Mouse (Mus musculus): ENCODE measurements around the gene Cd164l2. TPM values are rescaled to one million over a fixed set of nuclear protein-coding genes. Genes with fewer than 3 reads are reported as not detected.
A peak's percentile ranks its signal among the peaks of the same experiment; 100 is the strongest.

Gene Cd164l2
- total RNA-seq, 2 experiments from 2014 or later = 0.26 TPM; not detected in 1

- DNase-seq = peak; percentile 70
- no peak for TF ChIP-seq CTCF (IDR thresholded peaks at IDR 0.05)
- intact Hi-C loops (cut with DNase I) = no loop called here
- H3K4me3 ChIP-seq = no peak overlapping the region
- H3K27ac ChIP-seq = peak overlapping the region; percentile 78
Observed at GRCm38 (mm10) chr4:133266248-133266880, 54.4 kb downstream of the Cd164l2 start.

DNA sequence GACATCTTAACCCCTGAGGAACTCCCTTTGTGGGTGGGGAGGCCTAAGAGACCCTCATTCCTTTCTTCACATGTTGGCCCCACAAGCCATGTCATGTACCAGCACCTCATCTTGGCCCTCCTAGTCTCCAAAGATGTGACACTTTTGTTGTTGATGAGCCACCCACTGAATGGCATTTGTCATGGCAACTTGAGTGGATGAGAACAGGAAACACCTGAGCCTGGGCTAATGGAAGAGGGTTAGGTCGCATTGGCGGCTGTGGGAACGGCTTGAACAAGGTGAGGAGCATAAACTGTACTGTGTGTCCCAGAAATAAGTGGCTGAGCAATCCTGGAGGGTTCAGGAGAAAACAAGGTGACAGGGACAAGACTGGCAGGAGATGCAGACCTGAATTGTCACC lies 57.0 kb downstream of the Cd164l2 start:
- peak; percentile 15 for DNase-seq
- intact Hi-C loops (cut with DNase I) = no loop called here
- TF ChIP-seq CTCF (IDR thresholded peaks at IDR 0.05) = no peak
- Histone ChIP-seq H3K4me3 (no peak overlapping the region), H3K27ac (no peak overlapping the region)

GRCm38 (mm10) chr4:133269596-133269995 lies 57.7 kb downstream of the Cd164l2 start:
- no peak for DNase-seq
- intact Hi-C loops (cut with DNase I) = no loop called here
- no peak for TF ChIP-seq CTCF (IDR thresholded peaks at IDR 0.05)
- H3K4me3 ChIP-seq = no peak overlapping the region
- H3K27ac ChIP-seq = peak overlapping the region; percentile 69

DNA sequence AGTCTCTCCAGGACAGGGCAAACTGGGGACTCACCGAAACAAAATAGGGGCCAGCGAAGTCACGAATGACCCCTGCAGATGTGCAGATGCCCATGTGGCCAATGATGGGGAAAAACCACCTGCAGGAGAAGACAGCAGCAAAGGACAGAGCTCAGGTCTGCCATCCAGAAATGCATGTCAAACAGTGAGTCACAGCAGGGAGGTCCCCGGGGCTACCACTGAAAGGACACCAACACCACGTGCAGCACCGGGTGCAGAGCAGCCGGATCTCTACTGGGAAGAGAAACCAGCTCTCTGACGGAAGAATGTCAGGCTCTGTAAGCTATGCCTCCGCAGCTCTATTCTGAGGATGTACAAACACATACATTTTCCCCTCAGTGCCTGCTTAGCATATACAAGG lies 59.0 kb downstream of the Cd164l2 start:
- peak; percentile 16 for DNase-seq
- intact Hi-C loops (cut with DNase I) = no loop called here
- Histone ChIP-seq H3K27ac (no peak overlapping the region), H3K4me3 (no peak overlapping the region)
- TF ChIP-seq CTCF (IDR thresholded peaks at IDR 0.05) = no peak

Small RNA genes within 50 kb of the gene (microRNA-seq; reads per million reads assigned to microRNA genes)
- not detected for gene Mir7017

Other genes with a start within 250 kb of the Cd164l2 start
- under 1 TPM in 1 of 2 experiments, not detected in 1; 0.06 TPM for gene Fgr, start 238.0 kb upstream of the Cd164l2 start, total RNA-seq (2021)
- 10 to 100 TPM; 30.2 to 55.1 TPM for gene Ahdc1, start 200.9 kb upstream of the Cd164l2 start, total RNA-seq (2021)
- gene Wasf2, start 81.6 kb upstream of the Cd164l2 start, total RNA-seq (2021) = 10 to 100 TPM; 34.9 to 35.6 TPM
- gene Gpr3, start 405 bp downstream of the Cd164l2 start, total RNA-seq (2021) = not detected
- 10 to 100 TPM; 10.5 to 15.0 TPM for gene Map3k6, start 28.7 kb downstream of the Cd164l2 start, total RNA-seq (2021)
- not detected for gene Sytl1, start 51.0 kb downstream of the Cd164l2 start, total RNA-seq (2021)
- 10 to 100 TPM; 21.6 to 25.7 TPM for gene Tmem222, start 65.7 kb downstream of the Cd164l2 start, total RNA-seq (2021)
- 10 to 100 TPM; 86.7 to 93.4 TPM for gene Wdtc1, start 141.3 kb downstream of the Cd164l2 start, total RNA-seq (2021)
- 10 to 100 TPM in 1 of 2 experiments, 1 to 10 TPM in 1; 8.1 to 11.7 TPM for gene Slc9a1, start 157.6 kb downstream of the Cd164l2 start, total RNA-seq (2021)